Mouse (Mus musculus): ENCODE results near the gene Plcl1. TPM values are rescaled to one million over a fixed set of nuclear protein-coding genes. Genes with fewer than 3 reads are reported as not detected.
"Not testable (repeated sequence)": the region's sequence is repeated elsewhere in the genome, so short reads cannot be mapped to it uniquely, and the experiment has no call there.

The Plcl1 gene
- total RNA-seq, 2 experiments from 2014 or later: 2.9 to 4.1 TPM

GRCm38 (mm10) chr1:55512799-55513198 is 107.1 kb downstream of the Plcl1 start:
- intact Hi-C loops (cut with DNase I): not testable (repeated sequence)

GRCm38 (mm10) chr1:55517182-55517581 is 111.5 kb downstream of the Plcl1 start:
- no peak for DNase-seq
- intact Hi-C loops (cut with DNase I): no loop called here

More at GRCm38 (mm10) chr1:55512799-55513198, 107.1 kb downstream of the Plcl1 start:
- not testable (repeated sequence) for DNase-seq

DNA sequence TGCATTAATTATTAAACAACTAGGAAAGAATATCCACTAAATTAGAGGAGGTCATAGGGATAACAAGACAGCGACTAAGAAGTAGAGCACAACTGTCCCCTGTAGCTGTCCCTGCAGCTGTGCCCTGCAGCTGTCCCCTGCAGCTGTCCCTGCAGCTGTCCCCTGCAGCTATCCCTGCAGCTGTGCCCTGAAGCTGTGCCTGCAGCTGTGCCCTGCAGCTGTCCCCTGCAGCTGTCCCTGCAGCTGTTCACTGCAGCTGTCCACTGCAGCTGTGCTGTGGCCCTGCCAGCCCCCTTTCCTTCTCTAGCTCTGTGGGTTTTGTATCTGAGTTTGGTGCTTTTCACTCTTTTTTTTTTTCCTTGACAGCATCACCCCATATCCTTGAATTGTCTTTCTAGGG is 118.2 kb downstream of the Plcl1 start:
- intact Hi-C loops (cut with DNase I): no loop called here

DNA sequence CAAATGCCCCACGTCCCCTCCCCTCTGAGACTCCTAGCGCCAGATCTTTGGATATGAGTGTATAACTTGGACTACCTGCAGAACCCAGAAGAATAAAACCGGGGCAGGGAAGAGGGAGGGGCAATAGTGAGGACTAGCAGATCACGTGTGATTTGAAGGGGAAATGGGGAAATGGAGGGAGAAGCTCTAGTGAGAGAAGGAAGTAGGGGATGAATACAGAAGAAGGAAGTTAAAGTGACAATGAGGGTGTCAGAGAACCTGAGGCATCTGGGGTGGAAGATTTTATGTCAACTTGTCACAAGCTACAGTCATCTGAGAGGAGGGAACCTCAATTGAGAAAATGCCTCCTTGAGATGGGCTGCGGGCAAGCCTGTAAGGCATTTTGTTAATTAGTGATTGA is 119.4 kb downstream of the Plcl1 start:
- no peak for DNase-seq
- intact Hi-C loops (cut with DNase I): no loop called here

More for the DNA sequence above, 118.2 kb downstream of the Plcl1 start:
- no peak for DNase-seq

GRCm38 (mm10) chr1:55525748-55526147 is 120.0 kb downstream of the Plcl1 start:
- DNase-seq: no peak
- intact Hi-C loops (cut with DNase I): no loop called here

GRCm38 (mm10) chr1:55528547-55529304 is 123.0 kb downstream of the Plcl1 start:
- DNase-seq: peak in 1 of 2 experiments; percentile 14
- intact Hi-C loops (cut with DNase I): no loop called here

GRCm38 (mm10) chr1:55533823-55534222 is 128.1 kb downstream of the Plcl1 start:
- intact Hi-C loops (cut with DNase I): no loop called here
- no peak for DNase-seq

DNA sequence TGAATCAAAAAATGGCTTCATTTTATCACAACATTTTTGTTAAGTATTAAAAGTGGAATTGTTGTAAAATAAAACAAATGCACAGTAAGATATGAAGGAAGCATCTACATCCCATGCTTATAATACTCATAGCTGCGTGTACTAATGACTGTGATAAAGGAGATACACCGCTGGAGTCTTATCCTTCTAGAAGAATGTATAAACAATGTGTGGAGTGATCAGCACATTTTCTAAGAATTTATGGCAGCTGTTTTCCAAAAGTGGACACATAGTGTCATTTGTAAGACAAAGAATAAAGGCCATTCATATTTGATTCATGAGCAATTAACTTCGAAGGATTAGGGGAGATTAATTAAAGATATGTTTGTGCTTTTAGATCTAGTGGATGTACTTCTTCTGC is 148.7 kb downstream of the Plcl1 start:
- DNase-seq: no peak
- intact Hi-C loops (cut with DNase I): no loop called here

GRCm38 (mm10) chr1:55557960-55558359 is 152.2 kb downstream of the Plcl1 start:
- DNase-seq: no peak
- intact Hi-C loops (cut with DNase I): no loop called here

DNA sequence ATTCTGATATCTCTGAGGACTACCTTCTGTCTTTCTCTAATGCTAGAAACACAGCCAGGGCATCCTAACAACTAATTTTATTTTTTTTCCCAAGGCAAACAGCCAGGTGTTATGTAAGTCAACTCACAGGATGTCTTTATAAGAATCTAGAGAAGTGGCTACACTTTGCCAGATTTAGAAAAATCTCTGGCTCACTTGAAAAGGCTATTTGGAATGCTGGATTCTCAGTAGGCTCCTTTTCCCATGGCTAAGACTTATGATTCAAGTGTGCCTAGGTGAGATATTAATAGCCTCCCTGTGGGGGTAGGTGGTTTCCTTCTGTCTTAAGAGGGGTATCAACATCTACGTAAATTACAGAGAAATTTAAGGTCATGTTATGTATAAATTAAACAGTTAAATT is 152.7 kb downstream of the Plcl1 start:
- intact Hi-C loops (cut with DNase I): no loop called here
- DNase-seq: no peak

GRCm38 (mm10) chr1:55559998-55560397 is 154.3 kb downstream of the Plcl1 start:
- DNase-seq: no peak
- intact Hi-C loops (cut with DNase I): no loop called here

DNA sequence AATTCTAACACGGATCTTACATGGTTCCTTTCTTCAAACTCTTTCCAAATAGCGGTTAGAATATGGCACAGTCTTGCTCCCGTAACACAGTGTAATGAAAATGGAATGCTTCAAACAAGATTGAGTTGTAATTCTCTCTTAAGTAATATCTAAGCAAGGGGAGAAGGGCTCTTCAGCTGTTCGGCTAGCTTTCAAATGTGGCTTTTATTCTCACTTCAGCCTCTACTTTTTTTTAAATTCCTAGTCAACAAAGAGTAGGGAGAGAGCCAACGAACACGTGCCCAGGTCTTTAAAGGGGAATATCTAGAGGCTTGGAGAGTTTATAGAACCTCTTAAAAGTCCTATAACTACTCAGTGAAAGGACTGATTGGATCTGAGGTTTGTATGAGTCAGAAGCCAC is 160.2 kb downstream of the Plcl1 start:
- no peak for DNase-seq
- intact Hi-C loops (cut with DNase I): no loop called here

- intact Hi-C loops (cut with DNase I): no loop called here
- DNase-seq: no peak
Measured at GRCm38 (mm10) chr1:55567801-55568360, 162.2 kb downstream of the Plcl1 start.

DNA sequence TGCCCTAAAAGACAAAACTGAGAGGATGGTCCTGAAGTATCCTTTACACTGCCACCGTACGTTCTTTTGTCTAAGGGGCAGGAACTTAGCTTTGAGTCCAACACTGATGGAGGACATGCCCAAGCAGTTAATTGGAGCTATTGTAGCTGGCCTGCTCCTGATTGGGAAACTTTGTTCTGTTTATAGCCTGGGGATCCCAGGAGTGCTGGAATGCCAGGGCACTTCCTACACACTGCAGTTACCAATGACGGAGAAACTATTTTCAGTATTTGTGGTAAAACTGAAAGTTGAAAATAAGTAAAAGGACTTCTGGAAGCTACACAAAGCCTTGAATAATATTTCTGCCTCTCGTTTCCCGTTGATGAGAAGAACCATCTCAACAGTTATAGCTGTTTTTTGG is 164.5 kb downstream of the Plcl1 start:
- intact Hi-C loops (cut with DNase I): no loop called here

DNA sequence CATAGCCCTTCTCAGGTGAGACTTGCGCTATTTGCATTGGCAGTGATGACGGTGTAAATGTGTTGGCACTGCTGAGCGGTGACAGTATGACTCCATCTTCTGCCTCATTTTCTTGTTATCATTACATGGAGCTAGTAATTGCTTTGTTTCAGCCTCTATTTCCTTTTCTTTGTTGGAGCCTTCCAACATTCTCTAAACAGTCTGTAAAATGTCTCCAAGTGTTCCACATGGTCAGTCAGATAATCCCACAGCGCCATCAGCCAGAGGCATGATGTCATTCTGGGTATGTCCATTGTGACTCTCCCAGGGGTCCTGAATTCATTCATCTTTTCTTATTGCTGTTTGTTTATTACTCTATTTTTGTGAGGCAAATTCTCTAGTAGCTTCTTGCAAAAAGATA is 165.7 kb downstream of the Plcl1 start:
- DNase-seq: no peak
- intact Hi-C loops (cut with DNase I): no loop called here

More for the DNA sequence above, 164.5 kb downstream of the Plcl1 start:
- no peak for DNase-seq

DNA sequence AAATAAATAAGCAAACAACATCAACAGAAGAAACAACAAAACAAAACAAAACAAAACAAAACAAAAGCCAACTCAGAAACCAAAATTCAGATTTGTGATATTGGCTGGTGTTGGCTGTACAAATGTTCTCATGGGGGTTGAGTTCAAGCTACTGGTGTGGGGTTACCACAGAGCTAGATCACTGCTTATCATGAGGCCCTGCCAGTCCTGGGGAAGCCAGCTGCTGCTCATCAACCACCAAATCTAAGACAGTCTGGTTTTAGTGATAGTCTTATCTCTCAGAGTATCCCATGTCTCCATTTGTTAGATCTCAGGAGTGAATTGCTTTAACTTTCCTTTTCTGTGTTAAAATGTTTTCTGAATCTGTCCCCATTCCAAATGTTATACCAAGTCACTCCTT is 166.5 kb downstream of the Plcl1 start:
- intact Hi-C loops (cut with DNase I): no loop called here
- no peak for DNase-seq

DNA sequence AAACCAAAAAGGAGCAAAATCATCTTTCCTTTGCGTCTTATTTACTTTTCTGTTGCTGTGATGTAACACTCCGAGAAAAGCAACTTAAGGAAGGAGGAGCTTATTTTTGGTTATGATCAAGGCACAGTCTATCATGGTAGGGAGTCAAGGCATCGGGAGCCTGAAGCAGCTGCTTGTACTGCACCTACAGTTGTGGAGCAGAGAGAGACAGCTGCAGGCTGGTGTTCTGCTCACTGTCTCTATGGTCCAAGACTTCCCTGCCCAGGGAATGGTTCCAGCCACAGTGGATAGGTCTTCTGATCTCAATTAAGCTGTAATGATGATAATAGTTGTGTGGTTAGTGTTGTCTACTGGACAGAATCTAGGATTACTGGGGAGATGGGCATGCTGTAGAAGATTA is 166.9 kb downstream of the Plcl1 start:
- no peak for DNase-seq
- intact Hi-C loops (cut with DNase I): no loop called here

DNA sequence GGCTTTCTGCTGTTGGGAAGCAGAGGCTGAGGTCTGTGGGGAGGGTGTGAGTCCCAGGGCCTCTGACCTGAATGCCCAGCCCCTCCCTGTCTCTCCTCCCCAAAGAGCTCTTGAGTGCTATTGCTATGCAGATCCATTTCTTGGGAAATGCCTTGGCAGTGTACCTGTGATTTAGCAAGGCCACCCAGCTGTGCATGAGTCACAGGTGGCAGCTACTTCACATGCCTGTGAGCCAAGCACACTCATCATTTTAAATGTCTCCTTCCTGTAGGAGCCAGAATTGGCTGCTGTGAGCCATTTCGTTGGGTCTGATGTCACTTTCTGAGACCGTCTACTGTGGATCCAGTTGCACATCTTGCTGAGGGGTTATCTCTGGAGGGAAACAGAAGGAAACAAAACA is 170.2 kb downstream of the Plcl1 start:
- intact Hi-C loops (cut with DNase I): no loop called here
- DNase-seq: peak; percentile 59 to 62

GRCm38 (mm10) chr1:55581752-55582151 is 176.0 kb downstream of the Plcl1 start:
- DNase-seq: no peak
- intact Hi-C loops (cut with DNase I): no loop called here

GRCm38 (mm10) chr1:55585441-55585840 is 179.7 kb downstream of the Plcl1 start:
- intact Hi-C loops (cut with DNase I): no loop called here
- peak; percentile 30 to 41 for DNase-seq

DNA sequence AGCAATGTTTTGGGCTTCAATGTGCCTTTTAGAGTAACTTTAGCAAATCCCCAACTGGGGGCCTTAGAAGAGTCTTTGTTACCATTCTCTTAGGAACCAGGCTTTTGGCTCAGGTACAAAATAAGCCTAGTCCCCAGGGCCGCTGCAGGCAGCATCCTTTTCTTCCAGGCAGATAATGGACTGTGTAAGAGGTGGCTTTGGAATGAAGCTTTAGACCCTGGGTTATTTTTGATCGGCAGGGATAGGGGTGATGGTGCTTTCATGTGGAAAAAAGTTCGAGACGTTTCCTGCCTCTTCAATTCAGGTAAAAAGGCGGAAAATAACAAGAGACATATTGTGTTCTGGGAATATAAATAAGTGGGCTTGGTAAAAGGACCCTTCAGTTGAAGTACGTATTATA is 182.4 kb downstream of the Plcl1 start:
- no peak for DNase-seq
- intact Hi-C loops (cut with DNase I): no loop called here

DNA sequence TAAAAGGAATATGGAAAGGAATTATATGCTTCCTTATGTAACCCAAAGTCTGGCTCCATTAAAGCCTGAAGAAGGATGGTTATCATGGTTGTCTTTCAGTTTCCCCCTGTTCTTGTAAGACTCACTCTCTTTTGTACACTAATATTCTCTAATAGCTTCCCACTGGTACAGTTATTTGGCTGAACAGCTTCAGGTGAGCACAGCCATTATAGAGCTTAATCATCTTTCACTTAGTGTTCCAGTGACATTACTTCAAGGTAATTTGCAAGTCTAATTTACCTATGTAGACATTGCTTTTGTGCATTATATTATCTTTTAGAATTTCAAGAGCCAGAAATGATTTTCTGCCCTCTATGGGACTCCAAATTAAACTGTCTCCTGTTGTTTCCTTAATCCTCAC is 184.3 kb downstream of the Plcl1 start:
- no peak for DNase-seq
- intact Hi-C loops (cut with DNase I): no loop called here
